21 mouse cellular contexts compared by ENCODE assay signal in the genomic region with DNA sequence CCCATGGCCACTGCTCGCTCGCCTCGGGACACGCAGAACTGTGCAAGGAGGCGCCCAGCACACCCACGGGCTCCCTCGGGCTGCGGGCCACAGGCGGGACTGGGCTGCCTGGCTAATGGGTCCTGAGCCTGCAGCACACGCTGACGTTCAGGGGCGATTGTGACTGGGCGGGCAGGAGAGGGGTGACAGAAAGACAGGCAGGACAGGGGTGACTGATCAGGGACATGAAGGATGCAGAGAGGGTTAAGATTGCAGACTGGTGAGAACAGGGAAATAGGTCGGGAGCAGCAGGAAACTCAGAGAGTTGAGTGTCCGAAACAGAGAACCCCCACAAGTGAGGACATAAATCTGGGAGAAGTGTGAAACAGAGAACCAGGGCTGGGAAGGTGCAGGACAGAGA. TPM values are rescaled to one million over a fixed set of nuclear protein-coding genes. Genes with fewer than 3 reads are reported as not detected.
DNase-seq lines count a peak whose midpoint lies in the region; ATAC-seq lines count a peak whose summit lies in the region.
"Had no signal": no experiment of that assay in that cellular context is flagged by ENCODE, and none has a peak within 500 bp of the region (broad histone marks: within the 10 kb centered on the region; RNA-seq: fewer than 3 reads in every experiment).

Dcdc2c (minus strand) TSS at position 101 of the 400 bp plus-strand sequence.

- 54% methylated on average over 15 of the region's 15 CpGs for WGBS in heart, embryonic 14.5 days
- 61% methylated on average over 15 of the region's 15 CpGs for WGBS in kidney, embryonic 14.5 days
- 76% methylated on average over 15 of the region's 15 CpGs for WGBS in neural tube, embryonic 12.5 days
- WGBS in neural tube, embryonic 13.5 days = 79% methylated on average over 15 of the region's 15 CpGs

- H3K4me3 ChIP-seq in heart, embryonic 14.5 days (ENCODE audit: control insufficient read depth in 1 of 2, insufficient read depth in 1 of 2, low read depth in 1 of 2, low read length in 2 of 2) = no peak within 1 kb of the TSS
- H3K4me3 ChIP-seq in kidney, embryonic 14.5 days (ENCODE audit: low read length) = no peak within 1 kb of the TSS
- no peak within 1 kb of the TSS for H3K4me3 ChIP-seq in neural tube, embryonic 12.5 days
- no peak within 1 kb of the TSS for H3K4me3 ChIP-seq in neural tube, embryonic 13.5 days
- H3K4me3 ChIP-seq: liver, embryonic 15.5 days had no signal

- no peak for ATAC-seq in heart, embryonic 14.5 days (ENCODE audit: insufficient number of reproducible peaks, insufficient read depth, low FRiP score, low read depth)
- ATAC-seq in kidney, embryonic 14.5 days (ENCODE audit: low FRiP score, low TSS enrichment) = 0 out of 2 replicates have a peak, but pooled peaks have one; percentile 21
- no peak for ATAC-seq in neural tube, embryonic 12.5 days (ENCODE audit: low FRiP score, low read depth)
- ATAC-seq in neural tube, embryonic 13.5 days (ENCODE audit: low read depth) = no peak
- ATAC-seq: forebrain, postnatal 0 days; midbrain, embryonic 16.5 days had no signal

- H3K36me3 ChIP-seq in heart, embryonic 14.5 days (ENCODE audit: control insufficient read depth, insufficient read depth, low read length) = no peaks in the 10 kb centered on the region
- H3K36me3 ChIP-seq in kidney, embryonic 14.5 days (ENCODE audit: control insufficient read depth, insufficient read depth, low read length) = no peaks in the 10 kb centered on the region
- H3K36me3 ChIP-seq in neural tube, embryonic 12.5 days = no peaks in the 10 kb centered on the region
- no peaks in the 10 kb centered on the region for H3K36me3 ChIP-seq in neural tube, embryonic 13.5 days
- H3K36me3 ChIP-seq: liver, embryonic 15.5 days had no signal

- H3K27me3 ChIP-seq in heart, embryonic 14.5 days (ENCODE audit: control insufficient read depth, insufficient read depth, low read length) = no peaks in the 10 kb centered on the region
- no peaks in the 10 kb centered on the region for H3K27me3 ChIP-seq in kidney, embryonic 14.5 days (ENCODE audit: control insufficient read depth, insufficient read depth, low read length)
- H3K27me3 ChIP-seq in neural tube, embryonic 12.5 days (replicated peaks) = no peaks in the 10 kb centered on the region
- H3K27me3 ChIP-seq in neural tube, embryonic 13.5 days = no peaks in the 10 kb centered on the region

- no peak within 1 kb of the TSS for H3K27ac ChIP-seq in heart, embryonic 14.5 days (replicated peaks in 1 of 2; ENCODE audit: control insufficient read depth in 1 of 2, insufficient read depth in 1 of 2, low read depth in 2 of 2, low read length in 2 of 2)
- no peak within 1 kb of the TSS for H3K27ac ChIP-seq in kidney, embryonic 14.5 days (ENCODE audit: low read depth, low read length)
- H3K27ac ChIP-seq in neural tube, embryonic 12.5 days = no peak within 1 kb of the TSS
- H3K27ac ChIP-seq in neural tube, embryonic 13.5 days (replicated peaks) = peak within 1 kb of the TSS; percentile 54; the same call in 1 of the 2 replicates
- H3K27ac ChIP-seq: liver, embryonic 15.5 days had no signal

- no peak within 1 kb of the TSS for H3K9ac ChIP-seq in heart, embryonic 14.5 days (ENCODE audit: low read length)
- H3K9ac ChIP-seq in kidney, embryonic 14.5 days (ENCODE audit: low read depth, low read length) = no peak within 1 kb of the TSS
- no peak within 1 kb of the TSS for H3K9ac ChIP-seq in neural tube, embryonic 12.5 days
- H3K9ac ChIP-seq in neural tube, embryonic 13.5 days = no peak within 1 kb of the TSS
- H3K9ac ChIP-seq: forebrain, postnatal 0 days; liver, embryonic 15.5 days had no signal

- peak within 1 kb of the TSS; percentile 49 for H3K4me2 ChIP-seq in heart, embryonic 14.5 days (ENCODE audit: low read length)
- peak within 1 kb of the TSS; percentile 6; the same call in 1 of the 2 replicates for H3K4me2 ChIP-seq in kidney, embryonic 14.5 days (replicated peaks; ENCODE audit: low read depth, low read length)
- H3K4me2 ChIP-seq in neural tube, embryonic 12.5 days (replicated peaks) = peak within 1 kb of the TSS; percentile 22
- H3K4me2 ChIP-seq in neural tube, embryonic 13.5 days = 0 out of 2 replicates have a peak within 1 kb of the TSS, but pooled peaks have one; percentile 7
- H3K4me2 ChIP-seq: liver, embryonic 15.5 days had no signal

- H3K9me3 ChIP-seq in heart, embryonic 14.5 days (ENCODE audit: control insufficient read depth, low read length) = no peaks in the 10 kb centered on the region
- no peaks in the 10 kb centered on the region for H3K9me3 ChIP-seq in kidney, embryonic 14.5 days (ENCODE audit: control insufficient read depth, low read length)
- H3K9me3 ChIP-seq in neural tube, embryonic 12.5 days = no peaks in the 10 kb centered on the region
- no peaks in the 10 kb centered on the region for H3K9me3 ChIP-seq in neural tube, embryonic 13.5 days
- H3K9me3 ChIP-seq: liver, embryonic 15.5 days had no signal

- no peak for DNase-seq in heart, adult 8-10 months (ENCODE audit: low spot score)
- DNase-seq in kidney, adult 9 months = no peak
- no peak for DNase-seq in neural tube, embryonic 10.5 days (ENCODE audit: extremely low spot score, low spot score)
- no peak for DNase-seq in ovary, postnatal 36 days (ENCODE audit: low spot score)
- DNase-seq: adrenal gland, adult 8-10 months; B cell, adult 2 months; cerebellum, adult 11-12 months; cerebellum, postnatal 36 days; forebrain, postnatal 0 days; lung, postnatal 36 days; retina, postnatal 1 day had no signal

- no peaks in the 10 kb centered on the region; a peak in 1 of 4 replicates for H3K4me1 ChIP-seq in heart, embryonic 14.5 days (ENCODE audit: control insufficient read depth in 2 of 2, insufficient read depth in 2 of 2, low read length in 2 of 2)
- H3K4me1 ChIP-seq in kidney, embryonic 14.5 days (ENCODE audit: control insufficient read depth, insufficient read depth, low read length) = no peaks in the 10 kb centered on the region; the same call in 1 of the 2 replicates
- no peaks in the 10 kb centered on the region for H3K4me1 ChIP-seq in neural tube, embryonic 12.5 days
- peaks cover 9% of the 10 kb centered on the region for H3K4me1 ChIP-seq in neural tube, embryonic 13.5 days (replicated peaks)
- H3K4me1 ChIP-seq: liver, embryonic 15.5 days had no signal

RNA-seq across cellular contexts. Expression of gene Dcdc2c, which starts in this region (rescaled TPM):
- polyA plus RNA-seq in heart, embryonic 14.5 days (2014; fragmentation: Nextera tagmentation; extraction: Ambion mirVana) = 0.13 TPM in 1 of 2 replicates, not detected in the other
- not detected for total RNA-seq in heart, adult 8-10 months (2022)
- 0.16 and 0.23 TPM in 2 replicates for polyA plus RNA-seq in kidney, embryonic 14.5 days (2014; fragmentation: Nextera tagmentation; extraction: Ambion mirVana)
- polyA plus RNA-seq in neural tube, embryonic 12.5 days (2016; fragmentation: Nextera tagmentation; extraction: Ambion mirVana) = 0.43 TPM in 1 of 2 replicates, not detected in the other
- 0.11 TPM in 1 of 2 replicates, not detected in the other for polyA plus RNA-seq in neural tube, embryonic 13.5 days (2015; fragmentation: Nextera tagmentation; extraction: Ambion mirVana)
- total RNA-seq: forebrain, postnatal 0 days; gastrocnemius, adult 8-10 months; MEL had no signal
- polyA plus RNA-seq: embryonic facial prominence, embryonic 11.5 days; forebrain, postnatal 0 days; liver, embryonic 15.5 days; midbrain, embryonic 16.5 days; neural tube, embryonic 11.5 days had no signal

Comparison
In these comparisons a context has a peak if more than half of its experiments do, and no peak if none do; other contexts are left out.
1. Peak in ATAC-seq and H3K4me2 ChIP-seq in kidney, embryonic 14.5 days; RNA of the gene not detected or under 1 TPM.